Comparison of ENCODE assay signal across 8 mouse cellular contexts in genomic region chr9:72530824-72531223, GRCm38 (mm10). TPM values are rescaled to one million over a fixed set of nuclear protein-coding genes. Genes with fewer than 3 reads are reported as not detected.
A peak's percentile ranks its signal among the peaks of the same experiment; 100 is the strongest.
DNase-seq lines count a peak whose midpoint lies in the region; ATAC-seq and TF ChIP-seq lines count a peak whose summit lies in the region.

No protein-coding gene starts in this region.

- no peak for TF ChIP-seq POLR2A in ES-Bruce4 (IDR thresholded peaks at IDR 0.05; ENCODE audit: insufficient read depth, low read length)
- TF ChIP-seq POLR2A in olfactory bulb, adult 2 months (IDR thresholded peaks at IDR 0.05; ENCODE audit: insufficient read depth, low read depth, low read length), result no peak

- peak overlapping the region; percentile 83 for H3K27ac ChIP-seq in ES-Bruce4 (ENCODE audit: insufficient read depth, low read length)
- H3K27ac ChIP-seq in forebrain, embryonic 13.5 days, result peak overlapping the region; percentile 100
- H3K27ac ChIP-seq in hindbrain, embryonic 14.5 days, result peak overlapping the region; percentile 100
- H3K27ac ChIP-seq in limb, embryonic 15.5 days, result peak overlapping the region; percentile 99
- peak overlapping the region; percentile 54 for H3K27ac ChIP-seq in olfactory bulb, adult 2 months (ENCODE audit: insufficient read depth, low read depth, low read length)

- peak overlapping the region; percentile 69 for H3K4me2 ChIP-seq in forebrain, embryonic 13.5 days
- peak overlapping the region; percentile 63 for H3K4me2 ChIP-seq in hindbrain, embryonic 14.5 days (replicated peaks)
- H3K4me2 ChIP-seq in limb, embryonic 15.5 days, result peak overlapping the region; percentile 79

- WGBS in forebrain, embryonic 13.5 days, result 24% methylated on average over 4 of the region's 4 CpGs
- WGBS in hindbrain, embryonic 14.5 days, result 32% methylated on average over 4 of the region's 4 CpGs
- WGBS in limb, embryonic 15.5 days, result 22% methylated on average over 4 of the region's 4 CpGs
- 11% methylated on average over 4 of the region's 4 CpGs for WGBS in olfactory bulb, adult 2 months

- H3K9me3 ChIP-seq in ES-Bruce4 (replicated peaks; ENCODE audit: control insufficient read depth, insufficient read depth, low read length, poor library complexity, severe bottlenecking), result no peaks in the 10 kb centered on the region
- no peaks in the 10 kb centered on the region for H3K9me3 ChIP-seq in forebrain, embryonic 13.5 days (replicated peaks)
- H3K9me3 ChIP-seq in hindbrain, embryonic 14.5 days (ENCODE audit: control insufficient read depth, low read length), result no peaks in the 10 kb centered on the region
- H3K9me3 ChIP-seq in limb, embryonic 15.5 days, result no peaks in the 10 kb centered on the region

- ATAC-seq in forebrain, embryonic 13.5 days, result peak; percentile 3
- peak; percentile 4; the same call in 1 of the 2 replicates for ATAC-seq in hindbrain, embryonic 14.5 days (ENCODE audit: low FRiP score)
- ATAC-seq in limb, embryonic 15.5 days (ENCODE audit: insufficient number of reproducible peaks, low FRiP score, low TSS enrichment, low read depth), result no peak

- TF ChIP-seq CTCF in ES-Bruce4 (IDR thresholded peaks at IDR 0.05; ENCODE audit: low read depth, low read length), result no peak
- no peak for TF ChIP-seq CTCF in olfactory bulb, adult 2 months (IDR thresholded peaks at IDR 0.05; ENCODE audit: insufficient read depth, low read depth, low read length)

- no peaks in the 10 kb centered on the region for H3K27me3 ChIP-seq in ES-Bruce4 (ENCODE audit: control insufficient read depth, insufficient read depth, low read length, poor library complexity, severe bottlenecking)
- H3K27me3 ChIP-seq in forebrain, embryonic 13.5 days, result no peaks in the 10 kb centered on the region
- H3K27me3 ChIP-seq in hindbrain, embryonic 14.5 days (ENCODE audit: control insufficient read depth, insufficient read depth, low read length), result no peaks in the 10 kb centered on the region
- H3K27me3 ChIP-seq in limb, embryonic 15.5 days, result no peaks in the 10 kb centered on the region

- DNase-seq in cerebellum, adult 8-10 months, result peak; percentile 19
- DNase-seq in cerebellum, postnatal 4 days (ENCODE audit: low spot score in 2 of 2), result no peak
- peak; percentile 31 for DNase-seq in hindbrain, embryonic 14.5 days (ENCODE audit: low spot score)
- no peak for DNase-seq in B cell, adult 2 months

- H3K4me3 ChIP-seq in ES-Bruce4 (ENCODE audit: low read depth, low read length), result peak overlapping the region; percentile 79
- H3K4me3 ChIP-seq in forebrain, embryonic 13.5 days, result peak overlapping the region; percentile 94
- H3K4me3 ChIP-seq in hindbrain, embryonic 14.5 days (replicated peaks; ENCODE audit: low read length), result peak overlapping the region; percentile 95
- H3K4me3 ChIP-seq in limb, embryonic 15.5 days, result peak overlapping the region; percentile 94
- peak overlapping the region; percentile 100 for H3K4me3 ChIP-seq in olfactory bulb, adult 2 months (ENCODE audit: insufficient read depth, low read depth, low read length)

- H3K9ac ChIP-seq in ES-Bruce4 (ENCODE audit: low read depth, poor library complexity, severe bottlenecking), result peak overlapping the region; percentile 99
- peak overlapping the region; percentile 56 for H3K9ac ChIP-seq in forebrain, embryonic 13.5 days
- H3K9ac ChIP-seq in hindbrain, embryonic 14.5 days, result peak overlapping the region; percentile 56
- H3K9ac ChIP-seq in limb, embryonic 15.5 days, result no peak overlapping the region

- no peaks in the 10 kb centered on the region for H3K36me3 ChIP-seq in ES-Bruce4 (ENCODE audit: control insufficient read depth, insufficient read depth, low read length, poor library complexity, severe bottlenecking)
- H3K36me3 ChIP-seq in forebrain, embryonic 13.5 days (ENCODE audit: poor library complexity, severe bottlenecking), result no peaks in the 10 kb centered on the region
- H3K36me3 ChIP-seq in hindbrain, embryonic 14.5 days (replicated peaks; ENCODE audit: control insufficient read depth, insufficient read depth), result no peaks in the 10 kb centered on the region
- H3K36me3 ChIP-seq in limb, embryonic 15.5 days, result no peaks in the 10 kb centered on the region

- H3K4me1 ChIP-seq in ES-Bruce4 (ENCODE audit: control insufficient read depth, insufficient read depth, low read length), result no peaks in the 10 kb centered on the region
- peaks cover 20% of the 10 kb centered on the region for H3K4me1 ChIP-seq in forebrain, embryonic 13.5 days
- peaks cover 20% of the 10 kb centered on the region for H3K4me1 ChIP-seq in hindbrain, embryonic 14.5 days (replicated peaks; ENCODE audit: control insufficient read depth, insufficient read depth, low read length)
- peaks cover 13% of the 10 kb centered on the region for H3K4me1 ChIP-seq in limb, embryonic 15.5 days
- peaks cover 8% of the 10 kb centered on the region for H3K4me1 ChIP-seq in olfactory bulb, adult 2 months (ENCODE audit: control insufficient read depth, insufficient read depth, low read length)

- TF ChIP-seq EP300 in ES-Bruce4 (IDR thresholded peaks at IDR 0.05; ENCODE audit: insufficient read depth, low read depth, low read length), result no peak

RNA-seq across cellular contexts. Expression of gene Rfx7, which starts 1.2 kb away (rescaled TPM):
- 54.0 and 54.6 TPM in 2 replicates for polyA plus RNA-seq in ES-Bruce4 (2011; ENCODE audit: insufficient read depth, insufficient read length, low read depth, missing spikeins)
- polyA plus RNA-seq in forebrain, embryonic 13.5 days (2015; fragmentation: Nextera tagmentation; extraction: Ambion mirVana), result 16.2 and 18.5 TPM in 2 replicates
- polyA plus RNA-seq in hindbrain, embryonic 14.5 days (2014; fragmentation: Nextera tagmentation; extraction: Ambion mirVana), result 24.1 and 24.5 TPM in 2 replicates
- 7.7 and 8.2 TPM in 2 replicates for polyA plus RNA-seq in limb, embryonic 15.5 days (2015; fragmentation: Nextera tagmentation; extraction: Ambion mirVana)
- polyA plus RNA-seq in olfactory bulb, adult 2 months (2012; ENCODE audit: insufficient read depth, insufficient read length, low replicate concordance, missing spikeins), result 43.9 and 133 TPM in 2 replicates

RNA-seq across cellular contexts. Expression of gene Tex9, which starts 38.8 kb away (rescaled TPM):
- polyA plus RNA-seq in ES-Bruce4 (2011; ENCODE audit: insufficient read depth, insufficient read length, low read depth, missing spikeins), result 39.7 and 43.3 TPM in 2 replicates
- 62.0 and 65.6 TPM in 2 replicates for polyA plus RNA-seq in forebrain, embryonic 13.5 days (2015; fragmentation: Nextera tagmentation; extraction: Ambion mirVana)
- polyA plus RNA-seq in hindbrain, embryonic 14.5 days (2014; fragmentation: Nextera tagmentation; extraction: Ambion mirVana), result 25.4 and 35.9 TPM in 2 replicates
- polyA plus RNA-seq in limb, embryonic 15.5 days (2015; fragmentation: Nextera tagmentation; extraction: Ambion mirVana), result 22.0 and 24.0 TPM in 2 replicates
- not detected in 2 replicates for polyA plus RNA-seq in olfactory bulb, adult 2 months (2012; ENCODE audit: insufficient read depth, insufficient read length, low replicate concordance, missing spikeins)

Comparison
In these comparisons a context has a peak if more than half of its experiments do, and no peak if none do; other contexts are left out.
1. DNase-seq: peak in cerebellum, adult 8-10 months (single experiment) and hindbrain, embryonic 14.5 days (single experiment); none in cerebellum, postnatal 4 days (0 of 2) and B cell, adult 2 months (0 of 2).
2. Peak in every context shown above with its lines, with median percentiles within 50 percentile points of each other: H3K27ac ChIP-seq, H3K4me3 ChIP-seq and H3K4me2 ChIP-seq.